Mouse (Mus musculus): Measurements from ENCODE around the gene Phpt1.

Phpt1 gene

GRCm38 (mm10) chr2:25574579-25575431 lies at the start of gene Phpt1, which contains the start of gene Mamdc4:
Gene Phpt1, minus strand, starts transcription at chr2:25575224.
Gene Mamdc4, minus strand, starts transcription at chr2:25574845.
- peak; percentile 98 for DNase-seq (ENCODE audit: low spot score)

- peak; percentile 88 for DNase-seq (ENCODE audit: low spot score)
These were observed 46.5 kb upstream of the Phpt1 start, which contains the start of gene Tmem141 for GRCm38 (mm10) chr2:25621229-25622200. Gene Tmem141, minus strand, starts transcription at chr2:25622005.

- DNase-seq (ENCODE audit: low spot score): no peak
These were observed 45.8 kb upstream of the Phpt1 start for GRCm38 (mm10) chr2:25620852-25621228.

GRCm38 (mm10) chr2:25620386-25620785 lies 45.4 kb upstream of the Phpt1 start:
- DNase-seq (ENCODE audit: low spot score): no peak

- no peak for DNase-seq (ENCODE audit: low spot score)
These were observed 42.6 kb upstream of the Phpt1 start, which contains the start of gene Ccdc183 for GRCm38 (mm10) chr2:25617578-25617977. Gene Ccdc183, minus strand, starts transcription at chr2:25617678.

- DNase-seq (ENCODE audit: low spot score): no peak
These were observed 41.4 kb upstream of the Phpt1 start for GRCm38 (mm10) chr2:25616398-25616797.

- no peak for DNase-seq (ENCODE audit: low spot score)
These were observed 33.6 kb upstream of the Phpt1 start for GRCm38 (mm10) chr2:25608671-25609070.

- DNase-seq (ENCODE audit: low spot score): peak; percentile 91
These were observed 33.0 kb upstream of the Phpt1 start, which contains the start of gene Rabl6 for GRCm38 (mm10) chr2:25607761-25608622. Gene Rabl6, minus strand, starts transcription at chr2:25608521.

- DNase-seq (ENCODE audit: low spot score): no peak
These were observed 27.5 kb upstream of the Phpt1 start for GRCm38 (mm10) chr2:25602526-25602925.

- DNase-seq (ENCODE audit: low spot score): no peak
These were observed 25.0 kb upstream of the Phpt1 start for GRCm38 (mm10) chr2:25600037-25600436.

GRCm38 (mm10) chr2:25598749-25599148 lies 23.7 kb upstream of the Phpt1 start:
- no peak for DNase-seq (ENCODE audit: low spot score)

- no peak for DNase-seq (ENCODE audit: low spot score)
These were observed 21.9 kb upstream of the Phpt1 start for GRCm38 (mm10) chr2:25596765-25597510.

GRCm38 (mm10) chr2:25591863-25592262 lies 16.8 kb upstream of the Phpt1 start:
- DNase-seq (ENCODE audit: low spot score): peak; percentile 69

GRCm38 (mm10) chr2:25588227-25588907 lies 13.3 kb upstream of the Phpt1 start:
- DNase-seq (ENCODE audit: low spot score): peak; percentile 41

- no peak for DNase-seq (ENCODE audit: low spot score)
These were observed 12.3 kb upstream of the Phpt1 start for GRCm38 (mm10) chr2:25587290-25587689.

GRCm38 (mm10) chr2:25585601-25586000 lies 10.6 kb upstream of the Phpt1 start:
- DNase-seq (ENCODE audit: low spot score): no peak

GRCm38 (mm10) chr2:25584856-25585255 lies 9.8 kb upstream of the Phpt1 start:
- no peak for DNase-seq (ENCODE audit: low spot score)

GRCm38 (mm10) chr2:25584152-25584551 lies 9.1 kb upstream of the Phpt1 start:
- DNase-seq (ENCODE audit: low spot score): no peak

- DNase-seq (ENCODE audit: low spot score): no peak
These were observed 8.5 kb upstream of the Phpt1 start for GRCm38 (mm10) chr2:25583571-25583970.

GRCm38 (mm10) chr2:25583120-25583481 lies 8.1 kb upstream of the Phpt1 start:
- no peak for DNase-seq (ENCODE audit: low spot score)

Data from layer of hippocampus, adult 11-12 months (tissue).